Mouse (Mus musculus): ENCODE results near the gene Rpl10l. TPM values are rescaled to one million over a fixed set of nuclear protein-coding genes. Genes with fewer than 3 reads are reported as not detected.

The Rpl10l gene
- polyA plus RNA-seq (2017; shearing (Covaris generic)): not detected

- no peak for ATAC-seq
These were observed at the start of gene Rpl10l for GRCm38 (mm10) chr12:66283991-66284622. Rpl10l (minus strand) TSS chr12:66284401.

GRCm38 (mm10) chr12:66275890-66276289 is 8.3 kb downstream of the Rpl10l start:
- ATAC-seq: no peak

DNA sequence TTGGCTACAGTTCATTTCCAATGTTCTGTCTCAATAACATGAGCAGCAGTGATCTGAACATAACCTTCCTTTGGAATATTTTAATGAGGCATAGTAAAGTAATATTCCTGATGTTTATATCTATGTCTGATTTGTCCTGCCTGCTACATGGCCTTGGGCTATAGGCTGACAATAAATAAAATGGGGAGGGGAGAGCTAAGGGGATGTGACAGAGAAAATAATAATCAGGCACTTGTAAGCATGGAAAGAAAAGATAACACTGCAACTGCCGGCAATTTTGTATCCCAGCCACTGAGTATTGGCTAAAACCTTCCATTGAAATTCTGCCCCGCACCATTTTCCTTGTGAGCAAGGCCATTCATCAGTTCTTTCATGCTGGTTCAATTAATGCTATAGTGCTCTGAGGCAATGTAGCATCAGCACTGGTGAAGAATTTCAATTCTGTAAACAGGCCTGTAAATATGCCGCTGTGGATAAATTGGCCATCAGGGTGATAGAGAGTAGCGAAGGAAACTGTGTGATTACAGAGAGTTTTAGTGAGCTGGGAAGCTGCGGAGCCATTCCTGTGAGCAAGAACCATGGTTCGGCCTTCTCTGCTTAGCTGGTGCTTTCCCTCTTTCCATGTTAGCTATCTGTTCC is 38.6 kb downstream of the Rpl10l start:
- no peak for ATAC-seq

DNA sequence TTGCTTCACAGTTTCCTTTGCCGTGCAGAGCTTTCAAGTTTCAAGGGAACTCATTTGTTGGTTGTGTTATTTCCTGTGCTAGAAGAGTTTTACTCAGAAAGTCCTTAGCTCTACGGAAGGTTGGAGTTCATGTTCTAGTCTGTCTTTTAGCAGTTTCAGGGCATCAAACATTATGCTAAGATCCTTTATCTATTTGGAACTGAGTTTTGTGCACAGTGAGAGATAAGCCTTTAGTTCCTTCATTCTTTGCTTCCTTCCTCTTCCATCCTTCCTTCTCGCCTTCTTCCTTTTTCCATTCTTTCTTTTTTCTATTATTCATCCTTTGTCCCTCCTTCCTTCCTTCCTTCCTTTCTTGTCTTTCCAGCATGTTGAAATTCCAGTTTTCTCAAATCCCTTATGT is 50.0 kb downstream of the Rpl10l start:
- ATAC-seq: no peak
